Mouse (Mus musculus): ENCODE measurements around the gene Ak6.

GRCm38 (mm10) chr13:100669291-100670022 lies 18.7 kb downstream of the Ak6 start, which contains the start of gene Ccdc125:
- TF ChIP-seq POLR2A (IDR thresholded peaks at IDR 0.05; ENCODE audit: low read depth, low read length) (no peak), MAZ (IDR thresholded peaks at IDR 0.05; ENCODE audit: low read depth, low read length) (no peak), MEF2A (IDR thresholded peaks at IDR 0.05; ENCODE audit: borderline replicate concordance, low read depth, low read length) (no peak), NRF1 (IDR thresholded peaks at IDR 0.05; ENCODE audit: low read depth, low read length) (no peak), CTCF (conservative IDR thresholded peaks at IDR 0.05 in 1 of 2, IDR thresholded peaks at IDR 0.05 in 1 of 2; ENCODE audit: low read depth in 2 of 2, low read length in 2 of 2) (no peak)
